Mouse (Mus musculus): ENCODE data around the gene Tnrc6c. TPM values are rescaled to one million over a fixed set of nuclear protein-coding genes. Genes with fewer than 3 reads are reported as not detected.
A peak's percentile ranks its signal among the peaks of the same experiment; 100 is the strongest.

Gene Tnrc6c
- total and polyA plus RNA-seq, 3 experiments: 6.9 to 16.7 (median 12.8) TPM

DNA sequence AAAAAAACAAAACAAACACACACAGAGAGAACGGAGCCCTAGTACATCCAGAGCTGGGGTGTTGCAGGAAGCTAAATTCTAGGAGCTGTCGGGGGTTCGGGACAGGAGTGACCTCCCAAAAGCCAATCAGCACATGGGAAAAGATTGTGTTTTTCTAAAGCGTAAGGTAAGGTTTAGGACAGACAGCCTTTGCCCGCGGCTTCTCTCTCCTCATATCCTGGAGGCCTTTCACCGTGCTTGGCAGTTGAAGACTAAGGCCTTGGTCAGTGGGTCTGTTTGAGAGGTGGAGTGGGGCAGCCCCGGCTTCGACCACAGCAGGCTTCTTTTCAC lies 128.6 kb downstream of the Tnrc6c start:
- H3K9me3 ChIP-seq (replicated peaks; ENCODE audit: low read length): no peaks in the 10 kb centered on the region
- no peak overlapping the region for H3K9ac ChIP-seq (ENCODE audit: insufficient read depth, low read depth)
- no peaks in the 10 kb centered on the region for H3K27me3 ChIP-seq (replicated peaks)
- 0 out of 2 replicates have a peak overlapping the region, but pooled peaks have one; percentile 1 for H3K4me2 ChIP-seq (ENCODE audit: insufficient read depth, low read depth, poor library complexity, severe bottlenecking)
- H3K4me1 ChIP-seq (ENCODE audit: control insufficient read depth in 1 of 2, insufficient read depth in 2 of 2): peaks cover 8 to 51% of the 10 kb centered on the region in 2 experiments; a peak in 3 of 4 replicates
- H3K79me2 ChIP-seq (replicated peaks; ENCODE audit: control insufficient read depth, extremely low read depth, insufficient read depth, poor library complexity, severe bottlenecking): no peaks in the 10 kb centered on the region
- dilution Hi-C loops (cut with MboI; ENCODE audit: extremely low pct_ligation_motif_present, extremely low pct_unique_long_range_greater_than_20kb, low sequenced_read_pairs) (no loop called here), in situ Hi-C loops (cut with MboI; ENCODE audit: low pct_ligation_motif_present, low pct_unique_long_range_greater_than_20kb, low sequenced_read_pairs) (no loop called here)
- H3K27ac ChIP-seq (ENCODE audit: insufficient read depth, low read depth): no peak overlapping the region
- DNase-seq (ENCODE audit: extremely low read depth): no peak
- no peak for TF ChIP-seq POLR2AphosphoS2 (IDR thresholded peaks at IDR 0.05; ENCODE audit: low read depth, low read length)
- 0 out of 2 replicates have a peak, but pooled peaks have one; percentile 9 for TF ChIP-seq NELFE (IDR thresholded peaks at IDR 0.05; ENCODE audit: low read depth, low read length)
- H3K4me3 ChIP-seq (replicated peaks in 1 of 3; ENCODE audit: low read depth in 2 of 3, low read length in 2 of 3, poor library complexity in 1 of 3): peak overlapping the region; percentile 6 to 94 (median 17)
- peaks cover 5 to 44% of the 10 kb centered on the region in 2 experiments for H3K36me3 ChIP-seq (replicated peaks in 1 of 2; ENCODE audit: control insufficient read depth in 1 of 2, insufficient read depth in 1 of 2, low read length in 1 of 2)

DNA sequence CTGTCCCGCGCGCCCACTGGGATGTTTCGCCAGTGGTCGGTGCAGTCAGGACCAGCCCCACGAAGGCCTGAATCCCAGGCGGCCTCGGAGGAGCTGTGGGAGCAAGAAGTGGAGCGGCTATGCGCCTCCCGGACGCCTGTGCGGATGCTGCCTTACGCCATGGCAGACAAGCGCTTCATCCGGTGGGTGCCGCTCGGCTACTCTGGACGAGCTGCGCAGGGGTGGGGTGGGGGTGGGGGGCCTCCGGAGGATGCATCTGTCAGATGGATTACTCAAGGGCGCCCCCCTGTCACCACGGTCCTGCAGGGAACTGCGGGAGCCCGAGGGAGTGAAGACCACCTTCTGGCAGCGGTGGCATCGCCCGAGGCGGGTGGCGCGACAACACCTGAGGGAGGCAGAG lies 129.0 kb downstream of the Tnrc6c start:
- in situ Hi-C loops (cut with MboI; ENCODE audit: low pct_ligation_motif_present, low pct_unique_long_range_greater_than_20kb, low sequenced_read_pairs): no loop called here
- peaks cover 8 to 47% of the 10 kb centered on the region in 2 experiments; a peak in 3 of 4 replicates for H3K4me1 ChIP-seq (ENCODE audit: control insufficient read depth in 1 of 2, insufficient read depth in 2 of 2)
- TF ChIP-seq CTCF (conservative IDR thresholded peaks at IDR 0.05 in 1 of 2, IDR thresholded peaks at IDR 0.05 in 1 of 2; ENCODE audit: low read depth in 2 of 2, low read length in 2 of 2) (peak; percentile 6 to 59; a peak in 2 of 4 replicates), MAX (IDR thresholded peaks at IDR 0.05; ENCODE audit: low read length) (no peak)
- H3K4me3 ChIP-seq (replicated peaks in 1 of 3; ENCODE audit: low read depth in 2 of 3, low read length in 2 of 3, poor library complexity in 1 of 3): peak overlapping the region in 2 of 3 experiments; percentile 6 to 94
- no peaks in the 10 kb centered on the region for H3K9me3 ChIP-seq (replicated peaks; ENCODE audit: low read length)
- H3K79me2 ChIP-seq (replicated peaks; ENCODE audit: control insufficient read depth, extremely low read depth, insufficient read depth, poor library complexity, severe bottlenecking): no peaks in the 10 kb centered on the region
- DNase-seq (ENCODE audit: extremely low read depth): no peak
- H3K27ac ChIP-seq (ENCODE audit: insufficient read depth, low read depth): no peak overlapping the region
- H3K4me2 ChIP-seq (ENCODE audit: insufficient read depth, low read depth, poor library complexity, severe bottlenecking): no peak overlapping the region
- H3K9ac ChIP-seq (ENCODE audit: insufficient read depth, low read depth): no peak overlapping the region
- H3K27me3 ChIP-seq (replicated peaks): no peaks in the 10 kb centered on the region
- dilution Hi-C loops (cut with MboI; ENCODE audit: extremely low pct_ligation_motif_present, extremely low pct_unique_long_range_greater_than_20kb, low sequenced_read_pairs): no loop called here
- H3K36me3 ChIP-seq (replicated peaks in 1 of 2; ENCODE audit: control insufficient read depth in 1 of 2, insufficient read depth in 1 of 2, low read length in 1 of 2): peaks cover 1 to 40% of the 10 kb centered on the region in 2 experiments

DNA sequence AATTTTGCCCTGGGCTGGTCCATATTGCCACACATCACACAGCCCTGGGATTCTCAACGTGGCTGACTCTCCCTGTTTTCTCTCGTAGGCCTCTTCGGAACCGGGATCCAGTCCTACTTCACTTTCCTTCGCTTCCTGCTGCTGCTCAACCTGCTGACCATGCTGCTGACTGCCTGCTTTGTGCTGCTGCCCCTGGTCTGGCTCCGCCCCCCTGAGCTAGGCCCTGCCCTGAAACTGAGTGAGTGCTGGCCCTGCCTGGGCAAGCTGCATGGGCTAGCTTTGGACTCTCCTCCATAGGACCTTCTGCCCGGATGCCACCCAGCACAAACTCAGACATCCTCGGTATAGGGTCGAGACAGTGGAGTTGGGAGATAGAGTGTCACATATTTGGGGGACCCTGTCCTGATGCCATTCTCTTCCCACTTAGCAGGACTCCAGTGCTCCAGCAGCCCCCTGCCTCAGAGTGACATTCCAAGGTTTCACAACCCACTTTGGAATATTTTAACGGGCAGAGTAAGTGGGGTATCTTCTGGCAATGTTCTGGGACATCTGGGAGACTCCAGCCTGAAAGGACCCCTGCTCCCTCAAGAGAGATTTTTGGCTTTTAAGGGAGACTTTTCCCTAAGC lies 129.7 kb downstream of the Tnrc6c start:
- Histone ChIP-seq H3K79me2 (replicated peaks; ENCODE audit: control insufficient read depth, extremely low read depth, insufficient read depth, poor library complexity, severe bottlenecking) (no peaks in the 10 kb centered on the region), H3K4me3 (replicated peaks in 1 of 3; ENCODE audit: low read depth in 2 of 3, low read length in 2 of 3, poor library complexity in 1 of 3) (no peak overlapping the region), H3K4me2 (ENCODE audit: insufficient read depth, low read depth, poor library complexity, severe bottlenecking) (no peak overlapping the region), H3K27ac (ENCODE audit: insufficient read depth, low read depth) (no peak overlapping the region), H3K36me3 (replicated peaks in 1 of 2; ENCODE audit: control insufficient read depth in 1 of 2, insufficient read depth in 1 of 2, low read length in 1 of 2) (peaks cover 0 to 34% of the 10 kb centered on the region in 2 experiments), H3K27me3 (replicated peaks) (no peaks in the 10 kb centered on the region), H3K4me1 (ENCODE audit: control insufficient read depth in 1 of 2, insufficient read depth in 2 of 2) (peaks cover 8 to 43% of the 10 kb centered on the region in 2 experiments; a peak in 3 of 4 replicates), H3K9me3 (replicated peaks; ENCODE audit: low read length) (no peaks in the 10 kb centered on the region), H3K9ac (ENCODE audit: insufficient read depth, low read depth) (no peak overlapping the region)
- dilution Hi-C loops (cut with MboI; ENCODE audit: extremely low pct_ligation_motif_present, extremely low pct_unique_long_range_greater_than_20kb, low sequenced_read_pairs) (no loop called here), in situ Hi-C loops (cut with MboI; ENCODE audit: low pct_ligation_motif_present, low pct_unique_long_range_greater_than_20kb, low sequenced_read_pairs) (no loop called here)
- TF ChIP-seq HCFC1 (IDR thresholded peaks at IDR 0.05; ENCODE audit: low read depth, low read length): no peak
- no peak for TF ChIP-seq ZNF384 (IDR thresholded peaks at IDR 0.05; ENCODE audit: low read depth, low read length)
- no peak for TF ChIP-seq USF2 (conservative IDR thresholded peaks at IDR 0.05; ENCODE audit: low read depth, low read length)
- no peak for DNase-seq (ENCODE audit: extremely low read depth)
